Mouse (Mus musculus): ENCODE results near the gene Sclt1. TPM values are rescaled to one million over a fixed set of nuclear protein-coding genes. Genes with fewer than 3 reads are reported as not detected.

Sclt1 gene
- polyA plus RNA-seq, 1 experiment from 2014 or later = 19.6 TPM

DNA sequence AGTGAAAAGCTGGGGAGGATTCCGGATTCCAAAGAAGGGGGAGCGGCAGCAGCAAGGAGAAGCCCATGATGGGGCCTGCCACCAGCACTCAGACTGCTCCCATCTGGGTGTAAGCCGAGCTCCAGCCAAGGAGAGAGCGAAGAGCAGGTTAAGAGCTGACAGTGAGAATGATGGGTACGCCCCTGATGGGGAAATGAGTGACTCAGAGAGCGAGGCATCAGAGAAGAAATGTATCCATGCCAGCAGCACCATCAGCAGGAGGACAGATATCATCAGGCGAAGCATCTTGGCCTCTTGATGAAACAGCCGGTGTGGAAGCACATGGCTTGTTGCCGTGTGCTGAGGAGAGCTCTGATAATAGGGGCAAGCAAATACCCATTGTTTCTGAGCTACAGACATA, 128.6 kb downstream of the Sclt1 start:
- H3K36me3 ChIP-seq (ENCODE audit: control insufficient read depth, insufficient read depth, low read length) = peaks cover 53% of the 10 kb centered on the region
- ATAC-seq (replicated peaks; ENCODE audit: low FRiP score, low TSS enrichment, low read depth) (no peak), DNase-seq (ENCODE audit: low spot score) (no peak)
- H3K9me3 ChIP-seq (ENCODE audit: control insufficient read depth, low read length) = no peaks in the 10 kb centered on the region
- H3K9ac ChIP-seq (ENCODE audit: low read length) = no peak overlapping the region
- H3K27me3 ChIP-seq (replicated peaks; ENCODE audit: control insufficient read depth, insufficient read depth, low read length) = no peaks in the 10 kb centered on the region
- 85% methylated on average over 9 of the region's 9 CpGs for WGBS
- H3K4me1 ChIP-seq (replicated peaks; ENCODE audit: control insufficient read depth, insufficient read depth, low read length) = no peaks in the 10 kb centered on the region
- H3K4me3 ChIP-seq (ENCODE audit: low read depth, low read length) = no peak overlapping the region
- no peak overlapping the region for H3K27ac ChIP-seq (ENCODE audit: low read depth)
- no peak overlapping the region for H3K4me2 ChIP-seq (ENCODE audit: low read length)

GRCm38 (mm10) chr3:41612211-41612610, 130.1 kb downstream of the Sclt1 start:
- Histone ChIP-seq H3K36me3 (ENCODE audit: control insufficient read depth, insufficient read depth, low read length) (peaks cover 53% of the 10 kb centered on the region), H3K27ac (ENCODE audit: low read depth) (no peak overlapping the region), H3K9ac (ENCODE audit: low read length) (no peak overlapping the region), H3K9me3 (ENCODE audit: control insufficient read depth, low read length) (no peaks in the 10 kb centered on the region), H3K27me3 (replicated peaks; ENCODE audit: control insufficient read depth, insufficient read depth, low read length) (no peaks in the 10 kb centered on the region), H3K4me3 (ENCODE audit: low read depth, low read length) (no peak overlapping the region), H3K4me1 (replicated peaks; ENCODE audit: control insufficient read depth, insufficient read depth, low read length) (no peaks in the 10 kb centered on the region), H3K4me2 (ENCODE audit: low read length) (no peak overlapping the region)
- DNase-seq (ENCODE audit: low spot score) (no peak), ATAC-seq (replicated peaks; ENCODE audit: low FRiP score, low TSS enrichment, low read depth) (no peak)
- 94% methylated on average over 3 of the region's 3 CpGs for WGBS

GRCm38 (mm10) chr3:41609071-41609470, 133.2 kb downstream of the Sclt1 start:
- no peak for DNase-seq (ENCODE audit: low spot score)
- H3K4me1 ChIP-seq (replicated peaks; ENCODE audit: control insufficient read depth, insufficient read depth, low read length) = no peaks in the 10 kb centered on the region
- H3K36me3 ChIP-seq (ENCODE audit: control insufficient read depth, insufficient read depth, low read length) = peaks cover 66% of the 10 kb centered on the region
- H3K4me2 ChIP-seq (ENCODE audit: low read length) = no peak overlapping the region
- no peak overlapping the region for H3K9ac ChIP-seq (ENCODE audit: low read length)
- 95% methylated on average over 5 of the region's 5 CpGs for WGBS
- no peak overlapping the region for H3K4me3 ChIP-seq (ENCODE audit: low read depth, low read length)
- no peaks in the 10 kb centered on the region for H3K27me3 ChIP-seq (replicated peaks; ENCODE audit: control insufficient read depth, insufficient read depth, low read length)
- ATAC-seq (replicated peaks; ENCODE audit: low FRiP score, low TSS enrichment, low read depth) = no peak
- H3K27ac ChIP-seq (ENCODE audit: low read depth) = no peak overlapping the region
- no peaks in the 10 kb centered on the region for H3K9me3 ChIP-seq (ENCODE audit: control insufficient read depth, low read length)

GRCm38 (mm10) chr3:41607467-41607866, 134.8 kb downstream of the Sclt1 start:
- Histone ChIP-seq H3K27ac (ENCODE audit: low read depth) (no peak overlapping the region), H3K4me3 (ENCODE audit: low read depth, low read length) (no peak overlapping the region), H3K4me2 (ENCODE audit: low read length) (no peak overlapping the region), H3K9ac (ENCODE audit: low read length) (no peak overlapping the region), H3K27me3 (replicated peaks; ENCODE audit: control insufficient read depth, insufficient read depth, low read length) (no peaks in the 10 kb centered on the region), H3K36me3 (ENCODE audit: control insufficient read depth, insufficient read depth, low read length) (peaks cover 51% of the 10 kb centered on the region), H3K9me3 (ENCODE audit: control insufficient read depth, low read length) (no peaks in the 10 kb centered on the region), H3K4me1 (replicated peaks; ENCODE audit: control insufficient read depth, insufficient read depth, low read length) (no peaks in the 10 kb centered on the region)
- no peak for ATAC-seq (replicated peaks; ENCODE audit: low FRiP score, low TSS enrichment, low read depth)
- DNase-seq (ENCODE audit: low spot score) = no peak
- 90% methylated on average over 8 of the region's 8 CpGs for WGBS

DNA sequence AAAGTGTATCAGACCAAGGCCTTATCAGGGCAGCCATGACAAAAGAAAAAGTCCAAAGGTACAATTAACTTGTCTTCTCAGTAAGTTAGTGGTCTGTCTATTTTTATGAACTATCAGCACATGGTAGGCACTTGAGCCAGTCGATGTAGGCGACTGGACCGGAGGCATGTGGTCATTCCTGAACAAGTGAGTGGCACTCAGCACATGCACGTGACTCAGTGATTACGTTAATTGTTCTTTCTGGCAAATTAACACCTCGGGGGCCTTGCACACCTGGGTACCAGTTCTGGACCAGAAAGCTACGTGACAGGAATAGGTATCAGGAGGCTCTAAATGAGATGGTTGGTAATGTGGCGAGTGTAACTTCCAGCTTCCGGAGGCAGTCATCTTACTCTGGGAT, 135.3 kb downstream of the Sclt1 start:
- no peak for DNase-seq (ENCODE audit: low spot score)
- WGBS = 94% methylated on average over 9 of the region's 9 CpGs

GRCm38 (mm10) chr3:41606330-41606664, 136.0 kb downstream of the Sclt1 start:
- Histone ChIP-seq H3K27me3 (replicated peaks; ENCODE audit: control insufficient read depth, insufficient read depth, low read length) (no peaks in the 10 kb centered on the region), H3K4me3 (ENCODE audit: low read depth, low read length) (no peak overlapping the region), H3K27ac (ENCODE audit: low read depth) (no peak overlapping the region), H3K4me1 (replicated peaks; ENCODE audit: control insufficient read depth, insufficient read depth, low read length) (no peaks in the 10 kb centered on the region), H3K9ac (ENCODE audit: low read length) (no peak overlapping the region), H3K9me3 (ENCODE audit: control insufficient read depth, low read length) (no peaks in the 10 kb centered on the region), H3K36me3 (ENCODE audit: control insufficient read depth, insufficient read depth, low read length) (peaks cover 44% of the 10 kb centered on the region), H3K4me2 (ENCODE audit: low read length) (no peak overlapping the region)
- ATAC-seq (replicated peaks; ENCODE audit: low FRiP score, low TSS enrichment, low read depth) = no peak
- 87% methylated on average over 4 of the region's 4 CpGs for WGBS
- no peak for DNase-seq (ENCODE audit: low spot score)

More for the DNA sequence above, 135.3 kb downstream of the Sclt1 start:
- no peaks in the 10 kb centered on the region for H3K4me1 ChIP-seq (replicated peaks; ENCODE audit: control insufficient read depth, insufficient read depth, low read length)
- H3K27ac ChIP-seq (ENCODE audit: low read depth) = no peak overlapping the region
- no peak overlapping the region for H3K4me2 ChIP-seq (ENCODE audit: low read length)
- no peaks in the 10 kb centered on the region for H3K27me3 ChIP-seq (replicated peaks; ENCODE audit: control insufficient read depth, insufficient read depth, low read length)
- no peak overlapping the region for H3K4me3 ChIP-seq (ENCODE audit: low read depth, low read length)
- peaks cover 47% of the 10 kb centered on the region for H3K36me3 ChIP-seq (ENCODE audit: control insufficient read depth, insufficient read depth, low read length)
- H3K9ac ChIP-seq (ENCODE audit: low read length) = no peak overlapping the region
- no peak for ATAC-seq (replicated peaks; ENCODE audit: low FRiP score, low TSS enrichment, low read depth)
- H3K9me3 ChIP-seq (ENCODE audit: control insufficient read depth, low read length) = no peaks in the 10 kb centered on the region

- peaks cover 39% of the 10 kb centered on the region for H3K36me3 ChIP-seq (ENCODE audit: control insufficient read depth, insufficient read depth, low read length)
- H3K4me3 ChIP-seq (ENCODE audit: low read depth, low read length) = no peak overlapping the region
- H3K4me1 ChIP-seq (replicated peaks; ENCODE audit: control insufficient read depth, insufficient read depth, low read length) = no peaks in the 10 kb centered on the region
- H3K27me3 ChIP-seq (replicated peaks; ENCODE audit: control insufficient read depth, insufficient read depth, low read length) = no peaks in the 10 kb centered on the region
- DNase-seq (ENCODE audit: low spot score) (no peak), ATAC-seq (replicated peaks; ENCODE audit: low FRiP score, low TSS enrichment, low read depth) (no peak)
- H3K4me2 ChIP-seq (ENCODE audit: low read length) = no peak overlapping the region
- H3K9me3 ChIP-seq (ENCODE audit: control insufficient read depth, low read length) = no peaks in the 10 kb centered on the region
- H3K27ac ChIP-seq (ENCODE audit: low read depth) = no peak overlapping the region
- WGBS = 85% methylated on average over 13 of the region's 13 CpGs
- H3K9ac ChIP-seq (ENCODE audit: low read length) = no peak overlapping the region
These were observed 136.5 kb downstream of the Sclt1 start for GRCm38 (mm10) chr3:41605601-41606329.

DNA sequence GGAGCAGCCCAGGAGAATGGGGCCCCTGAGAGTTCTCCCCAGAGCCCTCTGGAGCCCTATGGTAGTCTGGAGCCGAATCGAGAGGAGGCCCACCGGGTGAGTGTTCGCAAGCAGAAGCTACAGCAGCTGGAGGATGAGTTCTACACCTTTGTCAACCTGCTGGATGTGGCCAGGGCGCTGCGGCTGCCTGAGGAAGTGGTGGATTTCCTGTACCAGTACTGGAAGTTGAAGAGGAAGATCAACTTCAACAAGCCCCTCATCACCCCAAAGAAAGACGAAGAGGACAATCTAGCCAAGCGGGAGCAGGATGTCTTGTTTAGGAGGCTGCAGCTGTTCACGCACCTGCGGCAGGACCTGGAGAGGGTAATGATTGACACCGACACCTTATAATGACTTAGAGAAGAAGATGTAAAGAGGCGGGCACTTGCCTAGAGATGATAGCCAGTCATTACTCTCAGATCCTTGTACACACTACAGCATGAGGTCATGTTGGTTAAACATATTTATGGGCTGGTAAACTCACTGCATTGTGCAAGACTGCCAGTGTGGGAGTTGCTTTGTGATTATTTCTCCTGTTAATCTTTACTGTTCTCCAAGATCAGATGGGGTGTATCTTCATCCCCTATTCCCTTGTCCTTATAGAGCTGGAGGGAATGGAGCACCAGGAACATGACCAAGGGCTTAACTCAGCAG, 137.5 kb downstream of the Sclt1 start:
- peaks cover 36% of the 10 kb centered on the region for H3K36me3 ChIP-seq (ENCODE audit: control insufficient read depth, insufficient read depth, low read length)
- H3K9ac ChIP-seq (ENCODE audit: low read length) = no peak overlapping the region
- no peaks in the 10 kb centered on the region for H3K4me1 ChIP-seq (replicated peaks; ENCODE audit: control insufficient read depth, insufficient read depth, low read length)
- H3K27me3 ChIP-seq (replicated peaks; ENCODE audit: control insufficient read depth, insufficient read depth, low read length) = no peaks in the 10 kb centered on the region
- ATAC-seq (replicated peaks; ENCODE audit: low FRiP score, low TSS enrichment, low read depth) (no peak), DNase-seq (ENCODE audit: low spot score) (no peak)
- no peak overlapping the region for H3K27ac ChIP-seq (ENCODE audit: low read depth)
- H3K4me3 ChIP-seq (ENCODE audit: low read depth, low read length) = no peak overlapping the region
- H3K9me3 ChIP-seq (ENCODE audit: control insufficient read depth, low read length) = no peaks in the 10 kb centered on the region
- H3K4me2 ChIP-seq (ENCODE audit: low read length) = no peak overlapping the region
- 86% methylated on average over 12 of the region's 12 CpGs for WGBS

Measured in intestine, embryonic 14.5 days (tissue).